Mouse (Mus musculus): ENCODE results near the gene Polr2b. TPM values are rescaled to one million over a fixed set of nuclear protein-coding genes. Genes with fewer than 3 reads are reported as not detected.
A peak's percentile ranks its signal among the peaks of the same experiment; 100 is the strongest.

The Polr2b gene
- total RNA-seq, 2 experiments from 2014 or later = 43.0 to 47.6 TPM

DNA sequence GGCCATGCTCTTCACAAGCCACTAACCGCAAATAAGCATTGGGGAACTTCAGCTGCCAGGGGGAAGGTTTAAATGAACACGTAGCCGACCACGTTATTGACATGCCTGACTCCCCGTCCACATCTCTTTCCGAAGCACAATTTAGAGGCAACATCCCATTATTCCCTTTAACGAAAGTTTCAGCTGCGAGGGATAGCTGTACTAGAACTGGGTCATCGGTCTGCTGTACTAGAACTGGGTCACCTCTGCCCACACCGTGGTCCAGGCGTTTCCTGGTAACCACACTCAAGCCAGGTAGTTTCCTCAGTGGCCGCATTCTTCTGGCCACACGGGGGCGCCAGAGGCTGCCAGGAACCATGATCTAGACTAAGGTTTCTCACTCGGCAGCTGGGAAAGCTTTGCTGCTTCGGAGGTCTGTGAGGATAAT, 44.4 kb downstream of the Polr2b start:
- peak overlapping the region; percentile 41 for H3K4me3 ChIP-seq
- peak; percentile 99 for TF ChIP-seq CTCF (IDR thresholded peaks at IDR 0.05)
- peak; percentile 85 to 93 for DNase-seq (ENCODE audit: extremely low spot score in 1 of 2, low spot score in 2 of 2)
- intact Hi-C loops (cut with DNase I) = loop anchor here (2.0 to 5.0 kb wide), 2 partner anchors 53 to 106 kb away; partner anchors contain the start of gene Igfbp7
- no peak overlapping the region for H3K27ac ChIP-seq

DNA sequence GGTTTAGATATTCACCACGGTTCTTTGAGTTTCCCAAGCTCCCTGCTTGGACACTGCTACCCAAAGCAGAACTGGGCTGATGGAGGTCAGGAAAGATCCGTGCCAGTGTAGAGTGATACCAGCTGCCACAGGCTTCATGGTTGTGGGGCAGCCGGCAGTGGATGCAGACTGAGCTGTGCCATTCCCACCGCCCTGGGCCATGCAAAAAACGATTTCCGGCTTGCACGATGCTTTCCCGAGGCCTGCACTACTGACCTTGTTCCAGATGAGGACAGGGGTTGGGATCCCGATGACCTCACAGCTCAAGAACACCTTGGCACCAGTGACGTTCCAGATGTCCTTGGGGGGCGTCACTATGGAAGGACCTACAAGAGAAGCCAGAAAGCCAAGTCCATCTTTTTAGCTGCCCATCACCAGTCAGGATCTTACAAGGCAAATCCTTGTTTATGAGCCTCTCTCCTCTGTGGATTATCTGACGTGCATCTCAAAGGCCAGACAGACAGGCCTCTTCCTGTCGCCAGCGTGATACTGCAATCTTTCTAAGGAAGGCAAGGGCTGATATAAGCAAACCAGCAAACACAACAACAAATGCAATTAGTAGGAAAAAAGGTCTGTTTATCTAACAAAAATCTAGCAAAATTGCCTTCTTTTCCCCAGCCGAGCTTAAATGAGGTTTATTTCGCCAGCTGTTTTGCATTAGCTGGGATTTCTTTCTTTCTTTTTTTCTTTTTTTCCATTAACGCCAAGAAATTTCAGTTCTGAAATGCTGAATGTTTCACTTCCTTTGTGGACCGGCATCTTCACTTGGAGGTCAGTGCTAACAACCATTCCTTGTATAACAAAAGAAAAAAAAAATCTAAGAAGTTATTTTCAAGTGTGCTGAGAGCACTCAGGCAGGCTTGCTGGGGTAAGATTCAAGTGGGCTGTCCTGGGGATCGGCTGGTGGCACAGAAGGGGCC, 45.6 kb downstream of the Polr2b start:
- Histone ChIP-seq H3K27ac (no peak overlapping the region), H3K4me3 (no peak overlapping the region)
- DNase-seq (ENCODE audit: extremely low spot score in 1 of 2, low spot score in 2 of 2) = no peak
- intact Hi-C loops (cut with DNase I) = loop anchor here (2.0 kb wide), 1 partner anchor 105 kb away; no protein-coding TSS in a partner anchor
- no peak for TF ChIP-seq CTCF (IDR thresholded peaks at IDR 0.05)

DNA sequence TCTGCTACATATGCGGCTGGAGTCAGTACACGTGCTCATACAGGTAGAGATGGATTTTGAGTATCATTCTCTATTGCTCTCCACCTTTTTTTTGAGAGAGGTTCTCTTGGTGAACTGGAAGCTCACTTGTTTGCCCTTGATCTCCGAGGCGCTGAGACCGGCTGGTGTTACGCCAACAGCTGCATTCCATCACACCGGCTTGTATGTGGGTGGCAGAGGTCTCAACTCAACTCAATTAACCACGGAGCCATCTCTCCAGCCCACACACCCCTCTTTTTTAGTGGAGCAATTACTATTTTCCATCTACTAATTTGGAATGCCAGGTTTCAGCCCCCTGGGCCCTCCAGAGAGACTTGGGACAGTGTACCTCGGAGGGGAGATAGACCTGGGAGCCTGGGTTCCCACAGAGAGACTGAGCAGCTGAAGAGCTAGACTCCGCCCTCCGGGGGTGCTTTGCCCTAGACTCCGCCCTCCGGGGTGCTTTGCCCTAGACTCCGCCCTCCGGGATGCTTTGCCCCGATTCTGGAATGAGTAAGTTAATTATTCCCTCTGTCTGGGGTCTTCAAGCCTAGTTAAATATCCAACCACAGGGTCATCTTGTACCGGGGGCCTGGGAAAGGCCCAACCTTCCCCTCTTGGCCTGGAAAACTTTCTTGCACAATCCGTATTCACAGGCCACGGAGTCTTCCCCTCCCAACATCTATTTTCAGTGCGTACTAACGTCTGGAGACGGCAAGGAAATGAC, 47.6 kb downstream of the Polr2b start:
- Histone ChIP-seq H3K27ac (peak overlapping the region; percentile 78), H3K4me3 (peak overlapping the region; percentile 42)
- TF ChIP-seq CTCF (IDR thresholded peaks at IDR 0.05) = no peak
- intact Hi-C loops (cut with DNase I) = no loop called here
- no peak for DNase-seq (ENCODE audit: extremely low spot score in 1 of 2, low spot score in 2 of 2)

DNA sequence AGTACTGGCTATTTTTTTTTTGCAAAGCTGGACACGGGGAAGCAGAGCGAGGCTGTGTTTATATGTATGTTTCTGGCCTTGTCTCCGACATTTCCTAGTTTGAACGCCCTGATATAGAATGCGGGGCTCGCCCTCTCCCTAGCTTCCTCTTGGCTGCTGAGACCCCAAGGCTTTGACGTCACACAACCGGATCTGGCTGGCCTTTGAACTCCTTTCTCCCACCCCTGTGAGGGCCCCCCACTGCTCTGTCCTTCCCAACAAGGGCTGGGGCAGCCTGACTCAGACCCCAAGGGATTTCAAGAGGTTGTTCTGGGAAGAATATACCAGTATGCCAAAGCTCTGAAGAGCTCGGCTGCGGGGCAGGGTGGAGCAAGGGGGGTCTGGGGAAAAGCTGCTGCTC, 48.4 kb downstream of the Polr2b start:
- H3K27ac ChIP-seq = peak overlapping the region; percentile 62
- DNase-seq (ENCODE audit: extremely low spot score in 1 of 2, low spot score in 2 of 2) = no peak
- TF ChIP-seq CTCF (IDR thresholded peaks at IDR 0.05) = no peak
- peak overlapping the region; percentile 42 for H3K4me3 ChIP-seq
- intact Hi-C loops (cut with DNase I) = no loop called here

DNA sequence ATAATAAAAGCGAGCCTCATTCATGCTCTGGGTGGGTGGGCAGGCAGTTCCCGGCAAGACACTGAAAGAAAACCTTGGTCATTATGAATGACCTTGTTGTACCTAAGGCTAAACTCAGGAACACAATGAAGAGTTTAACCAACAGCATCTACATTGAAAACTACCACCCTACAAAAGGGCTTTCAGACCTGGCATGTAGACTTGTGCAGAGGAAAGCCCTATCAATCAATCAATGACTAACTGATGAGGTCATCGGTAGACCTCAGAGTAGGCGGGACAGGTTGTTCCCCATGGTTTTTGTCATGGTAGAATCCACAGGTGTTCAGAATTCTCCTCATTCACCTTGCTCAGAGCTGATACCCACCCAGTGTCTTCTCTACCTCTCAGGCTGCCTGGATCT, 50.0 kb downstream of the Polr2b start:
- no peak for DNase-seq (ENCODE audit: extremely low spot score in 1 of 2, low spot score in 2 of 2)
- Histone ChIP-seq H3K4me3 (no peak overlapping the region), H3K27ac (no peak overlapping the region)
- intact Hi-C loops (cut with DNase I) = no loop called here
- no peak for TF ChIP-seq CTCF (IDR thresholded peaks at IDR 0.05)

DNA sequence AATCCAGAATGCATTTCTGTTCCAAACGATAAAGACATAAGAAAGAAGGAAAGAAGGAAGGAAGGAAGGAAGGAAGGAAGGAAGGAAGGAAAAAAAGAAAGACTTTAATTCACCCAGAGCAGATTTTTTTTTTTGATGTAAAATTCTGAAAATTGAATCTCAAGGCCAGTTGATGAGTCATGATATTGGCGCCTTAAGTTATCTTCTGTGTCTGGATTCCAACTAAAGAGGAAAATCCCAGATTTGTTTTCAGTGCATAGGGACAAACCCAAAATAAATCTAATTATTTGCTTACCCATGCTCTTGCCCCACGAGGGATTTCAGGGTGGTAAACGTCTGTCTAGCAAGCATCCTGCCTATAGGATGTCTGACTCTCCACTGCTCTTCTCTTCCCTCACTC, 51.1 kb downstream of the Polr2b start:
- intact Hi-C loops (cut with DNase I) = no loop called here
- Histone ChIP-seq H3K4me3 (no peak overlapping the region), H3K27ac (no peak overlapping the region)
- no peak for DNase-seq (ENCODE audit: extremely low spot score in 1 of 2, low spot score in 2 of 2)
- TF ChIP-seq CTCF (IDR thresholded peaks at IDR 0.05) = no peak

DNA sequence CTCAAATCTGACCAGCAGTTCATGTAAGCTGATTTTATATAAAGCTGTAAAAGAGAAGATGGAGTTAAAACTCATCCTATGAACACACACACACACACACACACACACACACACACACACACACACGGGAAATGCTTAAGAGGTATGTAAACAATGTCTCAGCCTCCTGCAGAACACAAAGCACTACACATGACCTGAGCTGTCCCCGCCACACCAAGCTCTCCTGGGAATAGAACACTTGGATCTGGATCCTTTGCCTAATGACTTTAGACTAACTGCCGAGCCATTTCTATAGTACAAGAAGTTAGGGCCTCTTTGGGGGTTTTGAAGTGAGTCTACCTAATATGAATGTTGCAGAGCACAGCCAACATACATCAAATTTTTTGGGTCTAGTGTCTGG, 52.2 kb downstream of the Polr2b start:
- intact Hi-C loops (cut with DNase I) = no loop called here
- Histone ChIP-seq H3K27ac (no peak overlapping the region), H3K4me3 (no peak overlapping the region)
- no peak for TF ChIP-seq CTCF (IDR thresholded peaks at IDR 0.05)
- DNase-seq (ENCODE audit: extremely low spot score in 1 of 2, low spot score in 2 of 2) = no peak

DNA sequence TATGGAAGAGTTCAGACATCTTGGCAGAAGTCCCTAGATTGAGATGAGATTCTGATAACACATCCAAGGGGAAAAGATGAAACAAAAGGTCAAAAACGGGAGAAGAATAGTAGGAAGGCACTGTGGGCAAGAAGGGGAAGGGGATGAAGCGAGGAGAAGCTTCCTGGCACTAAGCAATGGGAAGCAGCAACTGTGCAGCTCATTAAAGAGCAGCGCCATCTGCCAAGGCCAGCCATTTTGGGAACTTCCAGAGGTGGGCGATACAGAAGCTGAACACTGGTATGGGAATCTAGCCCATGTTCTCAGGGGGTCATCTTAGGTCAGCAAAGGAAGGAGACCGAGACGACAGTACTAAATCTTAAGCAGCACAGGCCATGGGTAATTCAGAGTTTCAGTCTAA, 53.7 kb downstream of the Polr2b start:
- peak in 1 of 2 experiments; percentile 39 for DNase-seq (ENCODE audit: extremely low spot score in 1 of 2, low spot score in 2 of 2)
- intact Hi-C loops (cut with DNase I) = no loop called here
- no peak for TF ChIP-seq CTCF (IDR thresholded peaks at IDR 0.05)
- H3K4me3 ChIP-seq = no peak overlapping the region
- H3K27ac ChIP-seq = 0 out of 2 replicates have a peak overlapping the region, but pooled peaks have one; percentile 9

DNA sequence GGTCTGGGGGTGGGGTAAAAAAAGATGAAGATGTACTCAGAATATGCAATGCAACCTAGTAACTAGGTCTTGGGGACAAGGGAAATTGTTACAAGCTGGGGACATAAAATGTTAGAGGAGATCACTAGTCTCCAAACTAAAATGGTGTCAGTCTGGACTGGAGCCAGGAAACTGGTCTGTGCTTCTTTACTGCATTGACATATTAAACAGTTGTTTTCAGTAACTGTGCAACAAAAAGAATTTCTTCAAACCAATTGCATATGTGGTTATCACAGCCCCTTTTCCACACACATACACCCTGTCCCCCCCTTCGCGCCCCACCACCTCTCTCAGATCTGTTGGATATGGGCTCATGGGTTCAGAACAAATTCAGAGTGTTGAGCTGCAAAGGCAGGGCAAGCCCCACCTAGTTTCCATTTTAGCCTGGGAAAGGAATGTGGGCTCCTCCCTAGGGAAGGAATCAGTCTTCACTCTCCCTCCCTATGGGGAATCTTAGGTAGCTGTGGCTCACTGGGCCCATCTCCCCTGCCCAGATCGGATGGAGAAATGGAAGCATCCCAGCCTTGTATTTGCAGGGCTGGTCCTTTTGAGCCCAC, 54.6 kb downstream of the Polr2b start:
- DNase-seq (ENCODE audit: extremely low spot score in 1 of 2, low spot score in 2 of 2) = no peak
- no peak overlapping the region for H3K27ac ChIP-seq
- intact Hi-C loops (cut with DNase I) = no loop called here
- H3K4me3 ChIP-seq = no peak overlapping the region
- TF ChIP-seq CTCF (IDR thresholded peaks at IDR 0.05) = no peak

DNA sequence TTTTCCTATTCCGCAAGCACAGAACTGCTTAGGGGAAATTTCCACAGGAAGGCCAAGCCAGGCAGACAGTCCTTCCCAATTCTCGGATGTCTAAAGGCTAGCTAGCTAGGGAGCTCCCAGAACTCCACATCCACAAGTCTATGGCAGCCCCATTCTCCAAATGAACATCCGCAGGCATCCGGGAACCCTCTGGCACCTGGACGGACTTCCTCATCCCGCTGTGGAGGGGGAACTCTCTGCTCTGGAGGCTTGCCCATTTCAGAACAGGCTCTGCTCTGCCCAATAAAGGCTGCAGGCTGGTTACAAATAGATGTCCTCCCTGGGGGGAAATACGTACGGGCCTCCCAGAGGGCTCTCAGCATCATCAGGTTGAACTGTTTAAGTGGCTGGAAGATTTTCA, 56.4 kb downstream of the Polr2b start:
- intact Hi-C loops (cut with DNase I) = no loop called here
- TF ChIP-seq CTCF (IDR thresholded peaks at IDR 0.05) = no peak
- Histone ChIP-seq H3K27ac (no peak overlapping the region), H3K4me3 (no peak overlapping the region)
- no peak for DNase-seq (ENCODE audit: extremely low spot score in 1 of 2, low spot score in 2 of 2)

DNA sequence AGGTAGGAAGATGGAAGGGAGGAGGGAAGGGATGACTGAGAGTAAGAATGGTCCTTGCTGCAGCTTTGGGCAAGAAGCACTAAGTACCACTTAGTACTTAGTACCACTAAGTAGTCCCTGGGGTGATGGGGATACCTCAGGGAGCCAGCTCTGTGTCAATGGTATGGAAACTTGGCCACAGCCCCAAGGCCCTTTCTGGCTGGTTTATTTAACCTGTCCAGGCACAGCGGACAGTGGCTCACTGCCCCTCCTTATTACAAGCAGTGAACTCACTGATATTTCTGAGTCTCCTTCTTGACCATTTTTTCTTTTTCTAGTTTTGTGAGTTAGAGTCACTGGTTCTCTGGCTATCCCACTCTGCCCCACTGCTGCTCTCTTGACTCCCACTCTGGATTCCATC, 57.2 kb downstream of the Polr2b start:
- intact Hi-C loops (cut with DNase I) = no loop called here
- Histone ChIP-seq H3K27ac (0 out of 2 replicates have a peak overlapping the region, but pooled peaks have one; percentile 16), H3K4me3 (no peak overlapping the region)
- no peak for TF ChIP-seq CTCF (IDR thresholded peaks at IDR 0.05)
- DNase-seq (ENCODE audit: extremely low spot score in 1 of 2, low spot score in 2 of 2) = no peak

DNA sequence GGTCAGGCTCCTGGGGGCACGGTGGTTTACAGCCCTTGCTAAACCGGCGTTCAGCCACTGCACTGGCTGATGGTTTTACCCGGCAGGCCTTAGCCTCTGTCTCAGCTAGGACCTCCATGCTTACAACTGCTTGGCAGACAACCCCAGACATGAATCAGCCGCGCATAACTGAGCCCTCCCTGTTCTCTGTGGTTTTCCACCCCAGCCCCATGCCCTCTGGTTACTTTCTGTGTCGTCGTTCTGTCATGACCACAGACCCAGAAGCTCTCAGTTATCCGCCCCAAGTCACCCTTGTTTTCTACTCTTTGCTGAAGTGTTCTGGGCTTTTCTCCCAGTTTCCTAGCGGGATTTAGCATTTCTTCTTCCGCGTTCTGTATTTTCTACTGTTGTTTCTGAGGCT, 57.7 kb downstream of the Polr2b start:
- no peak overlapping the region for H3K4me3 ChIP-seq
- no peak for DNase-seq (ENCODE audit: extremely low spot score in 1 of 2, low spot score in 2 of 2)
- TF ChIP-seq CTCF (IDR thresholded peaks at IDR 0.05) = no peak
- intact Hi-C loops (cut with DNase I) = no loop called here
- no peak overlapping the region for H3K27ac ChIP-seq
